Comparison of ENCODE assay signal across 13 mouse cellular contexts in the genomic region with DNA sequence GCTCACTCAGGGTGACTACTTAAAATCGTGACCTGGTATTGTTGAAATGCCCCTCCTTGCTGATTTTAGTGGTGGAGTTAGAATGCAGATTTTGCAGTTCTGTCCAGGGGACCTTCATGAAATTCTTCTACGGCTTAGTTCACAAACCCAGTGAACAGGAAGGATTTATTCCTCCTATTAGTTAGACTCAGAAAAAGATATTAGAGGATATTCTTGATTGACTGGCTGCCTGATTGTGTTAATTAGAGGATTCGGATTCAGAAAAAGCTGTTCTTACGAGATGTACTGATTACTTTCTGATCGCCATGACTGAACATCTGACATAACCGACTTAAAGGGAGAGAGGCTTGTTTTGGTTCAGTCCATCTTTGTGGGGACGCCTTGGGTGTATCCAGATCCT.
"Had no signal": no experiment of that assay in that cellular context is flagged by ENCODE, and none has a peak within 500 bp of the region (broad histone marks: within the 10 kb centered on the region; RNA-seq: fewer than 3 reads in every experiment).

No protein-coding gene starts in this region.

- H3K4me3 ChIP-seq: midbrain, embryonic 10.5 days; midbrain, embryonic 12.5 days; midbrain, embryonic 15.5 days; neural tube, embryonic 12.5 days had no signal

- H3K9me3 ChIP-seq: midbrain, embryonic 10.5 days; midbrain, embryonic 15.5 days; neural tube, embryonic 12.5 days had no signal

- H3K4me2 ChIP-seq: lung, embryonic 14.5 days; midbrain, embryonic 12.5 days; midbrain, embryonic 15.5 days; neural tube, embryonic 12.5 days had no signal

- H3K9ac ChIP-seq: liver, embryonic 14.5 days; lung, embryonic 14.5 days; midbrain, embryonic 12.5 days; midbrain, embryonic 15.5 days; neural tube, embryonic 12.5 days had no signal

- DNase-seq: lung, adult 18-20 months; lung, embryonic 14.5 days; lung, postnatal 10 days; lung, postnatal 4 days; right cerebral cortex, postnatal 14 days; thymus, adult 18-20 months; thymus, postnatal 14 days; thymus, postnatal 36 days had no signal

- ATAC-seq: midbrain, embryonic 15.5 days had no signal

- H3K27ac ChIP-seq: liver, embryonic 14.5 days; midbrain, embryonic 10.5 days; midbrain, embryonic 12.5 days; midbrain, embryonic 15.5 days; neural tube, embryonic 12.5 days had no signal

- H3K36me3 ChIP-seq: midbrain, embryonic 10.5 days; midbrain, embryonic 12.5 days; midbrain, embryonic 15.5 days; neural tube, embryonic 12.5 days had no signal

- H3K27me3 ChIP-seq: midbrain, embryonic 12.5 days; midbrain, embryonic 15.5 days; neural tube, embryonic 12.5 days had no signal

- H3K4me1 ChIP-seq: midbrain, embryonic 10.5 days; midbrain, embryonic 12.5 days; midbrain, embryonic 15.5 days; neural tube, embryonic 12.5 days had no signal
